ENCODE assay signal across 12 mouse cellular contexts in the genomic region with DNA sequence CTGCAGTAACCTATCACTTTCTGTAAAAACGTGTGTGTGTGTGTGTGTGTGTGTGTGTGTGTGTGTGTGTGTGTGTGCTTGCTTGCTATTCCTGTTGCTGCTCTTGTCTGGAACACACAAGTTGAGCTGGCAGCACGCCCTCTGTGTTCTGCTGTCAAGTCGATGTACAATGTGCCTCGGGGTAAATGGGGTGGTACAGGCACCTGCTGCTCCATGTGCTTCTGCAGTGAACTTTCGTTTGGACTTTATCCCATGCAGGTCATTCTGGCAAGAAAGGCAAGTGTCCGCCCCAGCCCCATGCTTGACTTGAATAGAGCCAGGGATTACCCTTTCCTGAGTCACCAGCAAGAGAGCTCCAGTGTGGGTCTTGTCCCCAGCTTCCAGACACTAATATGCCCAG. TPM values are rescaled to one million over a fixed set of nuclear protein-coding genes. Genes with fewer than 3 reads are reported as not detected.
A peak's percentile ranks its signal among the peaks of the same experiment; 100 is the strongest.
DNase-seq lines count a peak whose midpoint lies in the region; ATAC-seq lines count a peak whose summit lies in the region.
"Had no signal": no experiment of that assay in that cellular context is flagged by ENCODE, and none has a peak within 500 bp of the region (broad histone marks: within the 10 kb centered on the region; RNA-seq: fewer than 3 reads in every experiment).

No protein-coding gene starts in this region.

- 65% methylated on average over 6 of the region's 6 CpGs for WGBS in hindbrain, embryonic 13.5 days
- WGBS in hindbrain, embryonic 14.5 days, result 63% methylated on average over 6 of the region's 6 CpGs

- no peaks in the 10 kb centered on the region for H3K27me3 ChIP-seq in hindbrain, embryonic 13.5 days
- no peaks in the 10 kb centered on the region for H3K27me3 ChIP-seq in hindbrain, embryonic 14.5 days (ENCODE audit: control insufficient read depth, insufficient read depth, low read length)
- H3K27me3 ChIP-seq: embryonic facial prominence, embryonic 15.5 days; neural tube, embryonic 13.5 days had no signal

- no peak overlapping the region for H3K9ac ChIP-seq in hindbrain, embryonic 13.5 days
- H3K9ac ChIP-seq in hindbrain, embryonic 14.5 days, result no peak overlapping the region
- H3K9ac ChIP-seq: embryonic facial prominence, embryonic 15.5 days; neural tube, embryonic 13.5 days had no signal

- no peak overlapping the region for H3K4me3 ChIP-seq in hindbrain, embryonic 13.5 days
- no peak overlapping the region for H3K4me3 ChIP-seq in hindbrain, embryonic 14.5 days (replicated peaks; ENCODE audit: low read length)
- H3K4me3 ChIP-seq: embryonic facial prominence, embryonic 15.5 days; neural tube, embryonic 13.5 days had no signal

- intact Hi-C loops in gastrocnemius, postnatal 14 days (cut with DNase I; ENCODE audit: low total_unique reads), result no loop called here

- peak overlapping the region; percentile 9; the same call in 1 of the 2 replicates for H3K27ac ChIP-seq in hindbrain, embryonic 13.5 days
- H3K27ac ChIP-seq in hindbrain, embryonic 14.5 days, result no peak overlapping the region
- H3K27ac ChIP-seq: embryonic facial prominence, embryonic 15.5 days; neural tube, embryonic 13.5 days had no signal

- H3K9me3 ChIP-seq in hindbrain, embryonic 13.5 days, result no peaks in the 10 kb centered on the region
- H3K9me3 ChIP-seq in hindbrain, embryonic 14.5 days (ENCODE audit: control insufficient read depth, low read length), result no peaks in the 10 kb centered on the region
- H3K9me3 ChIP-seq: embryonic facial prominence, embryonic 15.5 days; neural tube, embryonic 13.5 days had no signal

- H3K4me1 ChIP-seq in hindbrain, embryonic 13.5 days (replicated peaks), result peaks cover 70% of the 10 kb centered on the region
- H3K4me1 ChIP-seq in hindbrain, embryonic 14.5 days (replicated peaks; ENCODE audit: control insufficient read depth, insufficient read depth, low read length), result peaks cover 35% of the 10 kb centered on the region

- no peaks in the 10 kb centered on the region for H3K36me3 ChIP-seq in hindbrain, embryonic 13.5 days
- no peaks in the 10 kb centered on the region for H3K36me3 ChIP-seq in hindbrain, embryonic 14.5 days (replicated peaks; ENCODE audit: control insufficient read depth, insufficient read depth)
- H3K36me3 ChIP-seq: embryonic facial prominence, embryonic 15.5 days had no signal

- DNase-seq in hindbrain, embryonic 14.5 days (ENCODE audit: low spot score), result no peak
- peak; percentile 61 to 72 for DNase-seq in adrenal gland, postnatal 36 days
- peak; percentile 51 for DNase-seq in gastrocnemius, postnatal 14 days
- DNase-seq in kidney, postnatal 36 days, result peak; percentile 95 to 98
- no peak for DNase-seq in thymus, postnatal 14 days
- DNase-seq in thymus, postnatal 25 days, result no peak

- no peak overlapping the region for H3K4me2 ChIP-seq in hindbrain, embryonic 13.5 days
- H3K4me2 ChIP-seq in hindbrain, embryonic 14.5 days (replicated peaks), result no peak overlapping the region
- H3K4me2 ChIP-seq: embryonic facial prominence, embryonic 15.5 days; neural tube, embryonic 13.5 days had no signal

- no peak for ATAC-seq in hindbrain, embryonic 13.5 days (ENCODE audit: low FRiP score)
- ATAC-seq in hindbrain, embryonic 14.5 days (ENCODE audit: low FRiP score), result no peak
- no peak for ATAC-seq in monocyte, adult 5-6 weeks (replicated peaks; ENCODE audit: insufficient number of reproducible peaks, low FRiP score, low TSS enrichment, poor library complexity, severe bottlenecking)

RNA-seq across cellular contexts. Expression of gene E030018B13Rik, which starts 1.0 kb away (rescaled TPM):
- 0.19 TPM in 1 of 2 replicates, not detected in the other for polyA plus RNA-seq in hindbrain, embryonic 13.5 days (2015; fragmentation: Nextera tagmentation; extraction: Ambion mirVana)
- polyA plus RNA-seq in hindbrain, embryonic 14.5 days (2014; fragmentation: Nextera tagmentation; extraction: Ambion mirVana), result not detected in 2 replicates
- total RNA-seq in adrenal gland, postnatal 36 days (2021), result not detected
- total RNA-seq in gastrocnemius, postnatal 14 days (2021), result not detected
- 0.58 TPM in 1 of 3 replicates, not detected in the others for total RNA-seq in monocyte, adult 5-6 weeks (2017)
- total RNA-seq: left cerebral cortex, postnatal 36 days; MEL had no signal

RNA-seq across cellular contexts. Expression of gene Klf13, which starts 21.0 kb away (rescaled TPM):
- 25.7 and 26.9 TPM in 2 replicates for polyA plus RNA-seq in hindbrain, embryonic 13.5 days (2015; fragmentation: Nextera tagmentation; extraction: Ambion mirVana)
- polyA plus RNA-seq in hindbrain, embryonic 14.5 days (2014; fragmentation: Nextera tagmentation; extraction: Ambion mirVana), result 25.2 and 25.4 TPM in 2 replicates
- 10 to 100 TPM; 73.9 to 77.8 TPM for total RNA-seq in adrenal gland, postnatal 36 days (2021)
- total RNA-seq in gastrocnemius, postnatal 14 days (2021), result 10 to 100 TPM; 42.5 to 65.2 TPM
- total RNA-seq in monocyte, adult 5-6 weeks (2017), result 106 to 183 TPM (median 115 TPM) in 3 replicates

Comparison
In these comparisons a context has a peak if more than half of its experiments do, and no peak if none do; other contexts are left out.
1. DNase-seq: peak in adrenal gland, postnatal 36 days (2 of 2), gastrocnemius, postnatal 14 days (single experiment) and kidney, postnatal 36 days (2 of 2); none in hindbrain, embryonic 14.5 days (single experiment), thymus, postnatal 14 days (single experiment) and thymus, postnatal 25 days (single experiment).